Mouse (Mus musculus) cerebellum, postnatal 4 days (tissue): ENCODE data around the gene Lmo3.

Experiments used
- DNase-seq, 2 experiments: peaks; one replicate each; pipeline ENCODE4 v3.0.0; 2022; ENCODE audit warnings: low spot score in 2 of 2, mixed read lengths in 1 of 2

The Lmo3 gene

GRCm38 (mm10) chr6:138422671-138423321 is 159.0 kb downstream of the Lmo3 start:
- peak in 1 of 2 experiments; percentile 11 for DNase-seq

- no peak for DNase-seq
Observed at GRCm38 (mm10) chr6:138421931-138422531, 159.7 kb downstream of the Lmo3 start.

GRCm38 (mm10) chr6:138421191-138421613 is 160.6 kb downstream of the Lmo3 start:
- DNase-seq: peak in 1 of 2 experiments; percentile 13

- no peak for DNase-seq
Observed at GRCm38 (mm10) chr6:138420536-138420891, 161.3 kb downstream of the Lmo3 start.

- no peak for DNase-seq
Observed at GRCm38 (mm10) chr6:138419871-138420535, 161.8 kb downstream of the Lmo3 start.

DNA sequence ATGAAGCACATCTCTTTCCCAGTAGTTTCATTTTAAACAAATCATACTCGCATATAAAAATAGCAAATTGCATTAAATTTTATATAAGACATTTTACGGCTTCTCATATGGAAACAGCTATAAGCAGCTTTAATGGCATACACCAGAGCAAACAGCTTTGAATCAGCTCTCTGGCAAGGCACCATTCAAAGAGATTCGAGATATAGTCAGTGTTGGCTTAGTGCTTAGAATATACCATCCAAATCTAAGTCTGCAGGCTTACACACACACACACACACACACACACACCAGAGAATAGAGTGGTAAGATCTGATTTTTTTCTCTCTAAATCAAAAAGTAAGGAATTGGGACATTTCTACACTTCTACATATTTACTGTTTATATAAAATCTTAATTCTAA is 169.7 kb downstream of the Lmo3 start:
- DNase-seq: no peak

DNA sequence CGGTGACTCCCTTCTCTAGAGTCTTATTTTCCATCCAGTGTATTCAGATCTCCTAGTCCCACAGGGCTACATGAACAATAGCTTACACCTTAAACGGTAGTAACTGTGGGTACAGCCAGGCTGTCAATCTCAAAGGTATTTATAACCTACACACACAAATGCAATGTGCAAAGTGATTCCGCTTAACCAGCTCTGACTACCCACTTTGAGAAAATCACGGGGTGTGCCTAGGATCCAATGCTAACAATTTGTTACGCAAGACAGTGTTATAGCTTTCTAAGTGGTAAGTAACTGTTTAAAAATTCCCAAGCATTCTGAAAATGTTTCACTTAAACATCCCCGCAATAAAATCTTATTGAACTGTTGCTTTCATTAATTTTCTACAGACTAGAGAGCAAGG is 179.7 kb downstream of the Lmo3 start:
- no peak for DNase-seq

- DNase-seq: no peak
Observed at GRCm38 (mm10) chr6:138398836-138399235, 182.9 kb downstream of the Lmo3 start.

DNA sequence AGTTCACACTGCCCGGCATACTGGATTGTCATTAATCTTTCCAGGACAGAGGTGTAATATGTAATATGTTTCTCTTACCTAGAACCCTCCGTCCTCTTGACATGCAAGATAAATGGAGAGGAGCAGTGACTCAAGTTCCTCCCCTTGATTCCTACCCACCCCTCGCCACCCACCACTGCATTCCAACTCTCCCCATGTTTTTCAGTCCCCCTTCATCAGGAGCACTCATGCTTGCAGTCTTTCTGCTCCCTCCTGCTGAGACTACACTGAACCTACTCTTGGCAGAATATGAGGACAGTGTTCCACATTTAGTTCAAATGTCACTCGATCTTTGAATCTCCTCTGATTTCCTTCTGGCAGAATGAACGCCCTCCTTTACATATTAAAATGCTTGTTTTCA is 190.7 kb downstream of the Lmo3 start:
- DNase-seq: no peak

DNA sequence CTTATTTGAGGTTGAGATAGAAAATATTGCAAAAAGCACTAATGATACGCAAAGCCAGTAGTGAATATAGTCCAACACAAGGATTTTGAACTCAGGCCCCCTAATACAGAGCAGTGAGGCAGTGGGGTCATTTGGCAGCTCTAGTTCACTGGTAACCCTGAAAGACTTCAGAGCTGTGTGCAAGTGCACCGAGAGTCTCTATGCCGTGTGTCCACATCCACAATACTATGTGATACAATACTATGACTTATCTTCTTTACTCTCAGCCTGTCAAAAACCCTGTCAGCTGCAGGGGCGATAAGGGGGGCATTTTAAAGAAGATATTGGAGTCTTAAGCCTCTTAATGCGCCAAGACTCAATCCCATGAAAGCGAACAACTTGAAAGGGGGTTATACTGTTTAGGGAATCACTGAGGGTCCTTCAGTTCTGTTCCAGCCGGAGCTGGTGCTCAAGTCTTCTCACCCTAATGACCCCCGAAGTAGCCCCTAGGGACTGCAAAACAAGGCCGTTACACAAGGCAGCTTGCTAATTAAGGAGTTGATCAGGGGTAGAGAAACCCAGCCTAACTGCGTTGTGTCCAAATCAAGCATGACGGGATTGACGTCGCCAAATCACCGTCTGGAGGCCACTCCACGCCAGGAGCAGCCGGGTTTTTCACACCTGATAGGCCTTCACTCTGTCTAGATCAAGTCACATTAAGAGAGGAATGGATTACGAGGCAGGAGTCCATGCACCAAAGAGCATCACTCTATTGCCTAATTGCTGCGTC is 193.4 kb downstream of the Lmo3 start:
- peak in 1 of 2 experiments; percentile 19 for DNase-seq

DNA sequence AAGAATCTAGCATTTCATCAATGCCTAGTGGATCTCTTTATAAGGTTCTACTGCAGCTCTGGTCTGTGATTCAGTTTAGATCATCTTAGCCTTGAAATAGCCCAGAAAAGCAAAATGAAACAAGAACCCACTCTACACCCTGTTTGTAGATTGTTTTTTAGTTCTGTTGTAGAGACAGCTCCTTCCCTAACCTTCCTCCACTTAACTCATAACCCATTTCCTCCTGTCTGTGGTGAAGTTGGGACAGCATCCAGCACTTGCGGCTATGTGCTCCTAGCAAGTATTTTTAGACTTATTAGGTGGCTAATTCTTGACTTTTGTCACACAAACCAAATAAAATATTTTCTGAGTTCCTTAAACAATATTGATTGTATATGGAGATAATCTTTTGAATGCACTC is 198.6 kb downstream of the Lmo3 start:
- DNase-seq: no peak

GRCm38 (mm10) chr6:138371176-138371575 is 210.6 kb downstream of the Lmo3 start:
- DNase-seq: no peak

DNA sequence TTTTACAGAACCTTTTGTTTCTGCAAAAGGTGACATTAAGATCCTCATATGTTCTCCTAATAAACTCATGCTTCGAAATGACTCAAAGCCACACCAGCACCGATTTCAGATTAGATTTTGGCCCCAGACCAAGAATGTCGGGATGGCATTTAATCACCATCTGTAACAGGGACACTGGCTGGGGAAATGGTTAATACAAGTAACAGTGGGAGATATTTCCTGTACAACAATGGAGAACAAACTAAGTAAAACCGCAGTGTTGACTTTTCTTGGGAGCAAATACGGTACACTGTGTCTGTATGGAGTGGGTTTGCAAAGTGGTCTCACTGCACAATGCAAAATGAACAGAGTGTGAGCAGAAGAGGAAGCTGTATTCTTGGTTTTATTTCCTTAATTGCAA is 217.7 kb downstream of the Lmo3 start:
- DNase-seq: no peak

- no peak for DNase-seq
Observed at GRCm38 (mm10) chr6:138350587-138351345, 231.0 kb downstream of the Lmo3 start.

DNA sequence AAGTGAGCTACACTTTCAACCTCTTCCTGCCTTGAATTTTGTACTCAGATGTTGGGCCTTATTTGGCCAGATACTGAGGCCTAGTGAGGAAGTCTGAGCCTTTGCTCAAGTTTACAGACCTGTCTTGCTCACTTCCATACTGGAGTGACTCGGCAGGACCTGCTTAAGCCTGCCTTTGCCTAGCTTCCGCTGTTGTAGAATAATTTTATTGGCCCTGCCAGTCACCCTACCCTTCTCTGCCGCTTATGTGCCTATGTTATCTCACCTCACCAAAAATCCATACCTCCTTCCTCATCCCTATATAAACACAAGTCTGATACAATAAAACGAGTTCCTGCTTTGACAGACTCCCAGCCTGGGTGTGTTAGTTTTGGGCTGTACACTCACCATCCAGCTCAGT is 235.2 kb downstream of the Lmo3 start:
- no peak for DNase-seq

GRCm38 (mm10) chr6:138335858-138336257 is 245.9 kb downstream of the Lmo3 start:
- DNase-seq: no peak

GRCm38 (mm10) chr6:138333991-138334390 is 247.8 kb downstream of the Lmo3 start:
- no peak for DNase-seq

- DNase-seq: no peak
Observed at GRCm38 (mm10) chr6:138325744-138326400, 255.9 kb downstream of the Lmo3 start.

GRCm38 (mm10) chr6:138325145-138325544 is 256.6 kb downstream of the Lmo3 start:
- no peak for DNase-seq

DNA sequence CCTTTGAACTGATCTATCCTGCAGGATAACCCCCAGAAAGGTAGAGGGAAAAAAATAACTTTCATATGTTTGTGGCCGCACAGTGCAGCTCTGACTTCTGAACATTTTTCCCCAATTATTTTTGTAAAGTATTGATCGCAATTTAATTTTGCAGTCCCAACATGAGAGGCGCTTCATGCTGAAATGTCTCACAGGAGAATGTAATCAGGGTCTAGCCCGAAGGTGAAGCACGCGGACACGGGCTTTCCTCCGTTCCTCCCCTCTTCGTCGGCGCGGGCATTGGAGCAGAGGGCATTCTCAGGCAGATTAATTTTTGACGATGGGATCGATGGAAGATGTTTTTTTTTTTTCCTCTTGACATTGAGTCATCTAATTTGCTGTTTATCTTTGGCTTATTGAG is 258.4 kb downstream of the Lmo3 start:
- no peak for DNase-seq

DNA sequence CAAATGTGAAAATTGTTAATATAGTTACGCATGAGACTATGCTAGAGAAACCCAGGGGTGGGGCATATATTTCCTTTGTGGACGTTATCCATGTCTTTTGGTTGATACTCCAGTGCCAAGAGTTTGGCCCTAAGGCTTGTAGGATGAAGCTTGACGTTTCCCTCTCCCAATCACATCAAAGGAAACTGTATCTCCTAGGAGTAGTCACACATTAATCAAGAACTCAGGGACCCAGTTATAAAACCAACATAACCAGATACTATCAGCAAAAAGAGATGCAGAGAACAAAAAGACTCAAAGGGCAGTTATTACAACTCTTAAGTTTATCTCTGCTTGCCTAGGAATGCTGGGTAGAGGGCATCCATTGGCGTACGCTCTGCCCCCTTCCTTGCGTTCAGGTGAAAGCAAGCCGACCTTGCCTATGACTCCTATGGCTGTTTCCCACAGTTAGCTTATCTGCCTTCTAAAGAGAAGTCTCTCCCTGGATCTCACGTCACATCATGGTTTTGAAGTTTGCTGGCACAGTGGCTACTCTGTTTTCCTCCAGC is 261.5 kb downstream of the Lmo3 start:
- DNase-seq: no peak
